Comparison of ENCODE assay signal across 8 mouse cellular contexts in genomic region chr9:115261456-115261855, GRCm38 (mm10). TPM values are rescaled to one million over a fixed set of nuclear protein-coding genes. Genes with fewer than 3 reads are reported as not detected.
DNase-seq lines count a peak whose midpoint lies in the region; TF ChIP-seq lines count a peak whose summit lies in the region.

No protein-coding gene starts in this region.

- TF ChIP-seq POLR2A in lung, adult 2 months (IDR thresholded peaks at IDR 0.05; ENCODE audit: borderline replicate concordance, extremely low read depth, low read depth, low read length), result no peak

- no peak overlapping the region for H3K4me3 ChIP-seq in lung, adult 2 months (replicated peaks; ENCODE audit: extremely low read depth, low read depth, low read length)

- peaks cover 6% of the 10 kb centered on the region; the same call in 1 of the 2 replicates for H3K4me1 ChIP-seq in lung, adult 2 months (ENCODE audit: control insufficient read depth, insufficient read depth, low read length)

- 66% methylated on average over 8 of the region's 8 CpGs for WGBS in lung, adult 2 months

- peak; percentile 11 to 72 for DNase-seq in frontal cortex, adult 2 months (ENCODE audit: extremely low spot score in 1 of 2, low spot score in 1 of 2)
- DNase-seq in frontal cortex, postnatal 14 days (ENCODE audit: low spot score in 2 of 2), result no peak
- peak; percentile 50 for DNase-seq in lung, postnatal 10 days
- no peak for DNase-seq in lung, adult 2 months
- DNase-seq in fibroblast of lung, adult 2 months (ENCODE audit: low read depth), result peak; percentile 9
- DNase-seq in mesoderm, embryonic 11.5 days (ENCODE audit: low read depth, low spot score), result peak; percentile 25
- no peak for DNase-seq in kidney, postnatal 36 days
- no peak for DNase-seq in adrenal gland, adult 2 months

- TF ChIP-seq CTCF in lung, adult 2 months (IDR thresholded peaks at IDR 0.05; ENCODE audit: insufficient read depth, low read length), result no peak

RNA-seq across cellular contexts. Expression of gene Stt3b, which starts 48.8 kb away (rescaled TPM):
- 44.5 and 44.6 TPM in 2 replicates for polyA plus RNA-seq in frontal cortex, adult 2 months (2012; rRNA removed)
- polyA plus RNA-seq in lung, adult 2 months (2012; rRNA removed), result 50.4 and 61.7 TPM in 2 replicates
- 100 to 1,000 TPM; 106 to 136 TPM for total RNA-seq in adrenal gland, adult 2 months (2021)
- polyA plus RNA-seq in adrenal gland, adult 2 months (2012; rRNA removed), result 91.1 and 95.7 TPM in 2 replicates

Comparison
In these comparisons a context has a peak if more than half of its experiments do, and no peak if none do; other contexts are left out.
1. DNase-seq: peak in frontal cortex, adult 2 months (2 of 2), lung, postnatal 10 days (single experiment), fibroblast of lung, adult 2 months (single experiment) and mesoderm, embryonic 11.5 days (single experiment); none in frontal cortex, postnatal 14 days (0 of 2), lung, adult 2 months (single experiment), kidney, postnatal 36 days (0 of 2) and adrenal gland, adult 2 months (single experiment).